Mouse (Mus musculus) stomach, embryonic 14.5 days (tissue): ENCODE results near the gene Tbx10. TPM values are rescaled to one million over a fixed set of nuclear protein-coding genes. Genes with fewer than 3 reads are reported as not detected.

Experiments used
- ATAC-seq: fragments of 200-750 bp; cut with Nextera tagmentation; 2 replicates; pipeline ENCODE4 v1.8.0; 2017; ENCODE audit warnings: low read depth, moderate TSS enrichment; ENCODE audit not compliant: insufficient number of reproducible peaks, insufficient read depth, low FRiP score
- H3K27ac ChIP-seq: fragments of 300-500 bp; sonication (generic); 2 replicates; pipeline ENCODE4 v1.5.1; 2014; ENCODE audit warnings: mild to moderate bottlenecking, low read length, moderate library complexity, mixed read lengths
- H3K27me3 ChIP-seq: fragments of 300-500 bp; sonication (generic); 2 replicates; pipeline ENCODE4 v1.6.1; 2014; ENCODE audit warnings: low read length, control low read depth, mixed read lengths; ENCODE audit not compliant: control insufficient read depth, insufficient read depth
- H3K36me3 ChIP-seq: fragments of 300-500 bp; sonication (generic); 2 replicates; pipeline ENCODE4 v1.6.1; 2014; ENCODE audit warnings: mild to moderate bottlenecking, control low read depth, low read length, moderate library complexity, mixed read lengths; ENCODE audit not compliant: control insufficient read depth, insufficient read depth
- H3K4me1 ChIP-seq: fragments of 300-500 bp; sonication (generic); 2 replicates; pipeline ENCODE4 v1.6.1; 2014; ENCODE audit warnings: low read length, control low read depth, mixed read lengths; ENCODE audit not compliant: control insufficient read depth, insufficient read depth
- H3K4me2 ChIP-seq: fragments of 300-500 bp; sonication (generic); replicated peaks from 2 replicates; pipeline ENCODE4 v1.6.1; 2014; ENCODE audit warnings: low read depth, low read length, control low read depth
- H3K4me3 ChIP-seq: fragments of 300-500 bp; sonication (generic); 2 replicates; pipeline ENCODE4 v1.5.1; 2014; ENCODE audit warnings: low read depth, low read length, control low read depth
- H3K9ac ChIP-seq: fragments of 300-500 bp; sonication (generic); replicated peaks from 2 replicates; pipeline ENCODE4 v1.6.1; 2014; ENCODE audit warnings: low read depth, mild to moderate bottlenecking, control low read depth, low read length, moderate library complexity, mixed read lengths
- H3K9me3 ChIP-seq: fragments of 300-500 bp; sonication (generic); 2 replicates; pipeline ENCODE4 v1.6.1; 2016; ENCODE audit warnings: low read depth, low read length, control low read depth; ENCODE audit not compliant: control insufficient read depth
- WGBS: fragments of 180-500 bp; shearing (Covaris S2); extraction: QIAGEN DNeasy Blood & Tissue Kit; methylation state at CpG from one replicate; pipeline ENCODE4 v1.1.7; 2014; 5-methylcytosine and 5-hydroxymethylcytosine counted together
- polyA plus RNA-seq: library from polyadenylated mRNA; unstranded; fragments of >200 nt; fragmentation: Nextera tagmentation; extraction: Ambion mirVana; gene quantifications from 2 replicates; pipeline ENCODE4 v1.2.1, GENCODE M21; 2014

Tbx10 gene
- polyA plus RNA-seq, 1 experiment from 2014 or later = not detected

GRCm38 (mm10) chr19:4001752-4002151 lies 9.2 kb downstream of the Tbx10 start:
- H3K27ac ChIP-seq = no peak overlapping the region
- 0 out of 2 replicates have a peak, but pooled peaks cover 5% of the 10 kb centered on the region for H3K36me3 ChIP-seq
- H3K9me3 ChIP-seq = no peaks in the 10 kb centered on the region
- no peaks in the 10 kb centered on the region for H3K27me3 ChIP-seq
- 77% methylated on average over 5 of the region's 5 CpGs for WGBS
- ATAC-seq = no peak
- H3K4me2 ChIP-seq = peak overlapping the region; percentile 93; the same call in 1 of the 2 replicates
- H3K9ac ChIP-seq = no peak overlapping the region
- H3K4me1 ChIP-seq = peaks cover 15% of the 10 kb centered on the region
- H3K4me3 ChIP-seq = no peak overlapping the region

- no peak for ATAC-seq
- no peak within 1 kb of the TSS for H3K4me3 ChIP-seq
- H3K4me1 ChIP-seq = peaks cover 15% of the 10 kb centered on the region
- peaks cover 18% of the 10 kb centered on the region for H3K36me3 ChIP-seq
- H3K4me2 ChIP-seq = no peak within 1 kb of the TSS
- no peaks in the 10 kb centered on the region for H3K27me3 ChIP-seq
- WGBS = 64% methylated on average over 1 of the region's 1 CpGs
- no peak within 1 kb of the TSS for H3K27ac ChIP-seq
- no peaks in the 10 kb centered on the region for H3K9me3 ChIP-seq
- H3K9ac ChIP-seq = no peak within 1 kb of the TSS
These were observed 10.6 kb downstream of the Tbx10 start, which contains the start of gene Doc2g for GRCm38 (mm10) chr19:4003112-4003511. TSS of gene Doc2g (plus strand) at chr19:4003313.

- Histone ChIP-seq H3K9ac (no peak overlapping the region), H3K9me3 (no peaks in the 10 kb centered on the region), H3K27ac (no peak overlapping the region), H3K36me3 (peaks cover 24% of the 10 kb centered on the region), H3K4me3 (no peak overlapping the region), H3K4me1 (peaks cover 15% of the 10 kb centered on the region), H3K27me3 (no peaks in the 10 kb centered on the region), H3K4me2 (no peak overlapping the region)
- 67% methylated on average over 12 of the region's 12 CpGs for WGBS
- no peak for ATAC-seq
These were observed 11.1 kb downstream of the Tbx10 start for GRCm38 (mm10) chr19:4003641-4004040.

DNA sequence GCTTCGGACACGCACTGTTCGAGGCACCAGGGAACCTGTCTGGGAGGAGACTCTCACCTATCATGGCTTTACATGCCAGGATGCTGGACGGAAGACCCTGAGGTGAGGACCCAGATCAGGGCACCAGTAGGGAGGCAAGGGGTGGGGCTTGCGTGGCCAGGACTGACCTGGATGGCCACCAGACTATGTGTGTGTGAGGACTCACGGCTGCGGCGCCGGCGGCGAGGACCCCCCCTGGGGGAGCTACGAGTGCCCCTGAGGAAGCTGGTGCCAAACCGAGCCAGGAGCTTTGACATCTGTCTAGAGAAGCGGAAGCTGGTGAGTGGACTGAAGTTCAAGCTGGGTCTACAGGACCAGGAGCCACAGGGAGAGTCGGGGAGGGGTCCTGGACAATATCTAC lies 11.8 kb downstream of the Tbx10 start:
- H3K9me3 ChIP-seq = no peaks in the 10 kb centered on the region

GRCm38 (mm10) chr19:4005091-4005490 lies 12.5 kb downstream of the Tbx10 start:
- ATAC-seq = no peak
- Histone ChIP-seq H3K9me3 (no peaks in the 10 kb centered on the region), H3K27me3 (no peaks in the 10 kb centered on the region), H3K27ac (no peak overlapping the region), H3K4me3 (no peak overlapping the region), H3K4me2 (no peak overlapping the region), H3K9ac (no peak overlapping the region), H3K36me3 (peaks cover 24% of the 10 kb centered on the region), H3K4me1 (peaks cover 9% of the 10 kb centered on the region)
- 86% methylated on average over 9 of the region's 9 CpGs for WGBS

More for the DNA sequence above, 11.8 kb downstream of the Tbx10 start:
- Histone ChIP-seq H3K27me3 (no peaks in the 10 kb centered on the region), H3K4me3 (no peak overlapping the region), H3K36me3 (peaks cover 24% of the 10 kb centered on the region), H3K4me2 (no peak overlapping the region), H3K4me1 (peaks cover 14% of the 10 kb centered on the region), H3K27ac (no peak overlapping the region), H3K9ac (no peak overlapping the region)
- WGBS = 87% methylated on average over 15 of the region's 15 CpGs
- no peak for ATAC-seq

DNA sequence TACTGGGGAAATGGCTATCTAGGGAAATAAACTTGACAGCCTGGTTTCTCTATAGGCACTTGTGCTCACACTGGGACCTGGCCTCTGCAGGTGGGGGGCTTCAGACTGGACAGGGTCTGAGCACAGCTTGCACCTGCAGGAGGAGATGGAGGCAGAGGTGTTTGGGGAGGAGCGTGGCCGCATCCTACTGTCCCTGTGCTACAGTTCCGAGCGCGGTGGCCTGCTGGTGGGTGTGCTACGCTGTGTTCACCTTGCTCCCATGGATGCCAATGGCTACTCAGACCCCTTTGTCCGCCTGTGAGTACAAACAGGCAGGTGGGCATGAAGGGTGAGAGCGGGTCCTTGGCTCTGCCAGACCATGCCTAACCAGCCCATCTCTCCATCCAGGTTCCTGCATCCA lies 13.4 kb downstream of the Tbx10 start:
- no peak overlapping the region for H3K4me2 ChIP-seq
- no peak overlapping the region for H3K9ac ChIP-seq
- H3K27ac ChIP-seq = no peak overlapping the region
- peaks cover 24% of the 10 kb centered on the region for H3K36me3 ChIP-seq
- 90% methylated on average over 8 of the region's 8 CpGs for WGBS
- H3K27me3 ChIP-seq = no peaks in the 10 kb centered on the region
- no peak overlapping the region for H3K4me3 ChIP-seq
- ATAC-seq = no peak
- H3K4me1 ChIP-seq = peaks cover 7% of the 10 kb centered on the region
- no peaks in the 10 kb centered on the region for H3K9me3 ChIP-seq

- WGBS = 92% methylated on average over 5 of the region's 5 CpGs
- H3K9ac ChIP-seq = no peak overlapping the region
- H3K4me1 ChIP-seq = peaks cover 11% of the 10 kb centered on the region; the same call in 1 of the 2 replicates
- no peak overlapping the region for H3K27ac ChIP-seq
- H3K9me3 ChIP-seq = no peaks in the 10 kb centered on the region
- no peaks in the 10 kb centered on the region for H3K27me3 ChIP-seq
- H3K4me3 ChIP-seq = no peak overlapping the region
- peaks cover 22% of the 10 kb centered on the region for H3K36me3 ChIP-seq
- H3K4me2 ChIP-seq = no peak overlapping the region
- ATAC-seq = no peak
These were observed 18.5 kb downstream of the Tbx10 start for GRCm38 (mm10) chr19:4011086-4011485.

- no peaks in the 10 kb centered on the region for H3K27me3 ChIP-seq
- H3K4me2 ChIP-seq = peak within 1 kb of the TSS; percentile 75
- ATAC-seq = peak; percentile 99
- peak within 1 kb of the TSS; percentile 76 for H3K9ac ChIP-seq
- no peaks in the 10 kb centered on the region for H3K9me3 ChIP-seq
- H3K27ac ChIP-seq = peak within 1 kb of the TSS; percentile 39; the same call in 1 of the 2 replicates
- peaks cover 11% of the 10 kb centered on the region; the same call in 1 of the 2 replicates for H3K4me1 ChIP-seq
- WGBS = 0% methylated on average over 45 of the region's 45 CpGs
- H3K4me3 ChIP-seq = peak within 1 kb of the TSS; percentile 90
- peaks cover 12% of the 10 kb centered on the region for H3K36me3 ChIP-seq
These were observed 20.0 kb downstream of the Tbx10 start, which contains the start of gene Ndufv1 for GRCm38 (mm10) chr19:4012432-4013022. TSS of gene Ndufv1 (minus strand) at chr19:4012806.
